Mouse (Mus musculus) midbrain, postnatal 0 days (tissue): Measurements from ENCODE around the gene Strn4. TPM values are rescaled to one million over a fixed set of nuclear protein-coding genes. Genes with fewer than 3 reads are reported as not detected.

Source experiments
- ATAC-seq: fragments of 200-750 bp; cut with Nextera tagmentation; 2 replicates; pipeline ENCODE4 v1.8.0; 2017; ENCODE audit warnings: moderate number of reproducible peaks, mild to moderate bottlenecking, moderate TSS enrichment, moderate library complexity; ENCODE audit not compliant: low FRiP score
- DNase-seq: peaks from one replicate; pipeline ENCODE4 v3.0.0-alpha.2; 2015; ENCODE audit warnings: low spot score
- H3K27ac ChIP-seq: fragments of 300-500 bp; sonication (generic); 2 replicates; pipeline ENCODE4 v1.5.1; 2014; ENCODE audit warnings: low read depth, mild to moderate bottlenecking, low read length, mixed read lengths
- H3K27me3 ChIP-seq: fragments of 300-500 bp; sonication (generic); 2 replicates; pipeline ENCODE4 v1.6.1; 2014; ENCODE audit warnings: low read length, control low read depth, mixed read lengths; ENCODE audit not compliant: insufficient read depth
- H3K36me3 ChIP-seq: fragments of 300-500 bp; sonication (generic); 2 replicates; pipeline ENCODE4 v1.6.1; 2014; ENCODE audit warnings: low read length, control low read depth, mixed read lengths; ENCODE audit not compliant: insufficient read depth
- H3K4me1 ChIP-seq: fragments of 300-500 bp; sonication (generic); 2 replicates; pipeline ENCODE4 v1.6.1; 2014; ENCODE audit warnings: mild to moderate bottlenecking, control low read depth, antibody characterized with exemption, low read length, mixed read lengths; ENCODE audit not compliant: insufficient read depth
- H3K4me2 ChIP-seq: fragments of 300-500 bp; sonication (generic); 2 replicates; pipeline ENCODE4 v1.6.1; 2014; ENCODE audit warnings: low read depth, mild to moderate bottlenecking, low read length, mixed read lengths; ENCODE audit not compliant: poor library complexity, severe bottlenecking
- H3K4me3 ChIP-seq: fragments of 300-500 bp; sonication (generic); 2 replicates; pipeline ENCODE4 v1.5.1; 2014; ENCODE audit warnings: low read depth, mild to moderate bottlenecking, low read length, moderate library complexity
- H3K9ac ChIP-seq: fragments of 300-500 bp; sonication (generic); replicated peaks from 2 replicates; pipeline ENCODE4 v1.6.1; 2014; ENCODE audit warnings: mild to moderate bottlenecking, low read length, moderate library complexity, mixed read lengths; ENCODE audit not compliant: poor library complexity, severe bottlenecking
- H3K9me3 ChIP-seq: fragments of 300-500 bp; sonication (generic); 2 replicates; pipeline ENCODE4 v1.6.1; 2016; ENCODE audit warnings: low read length, control low read depth
- CTCF ChIP-seq: IDR thresholded peaks from 2 replicates; pipeline ENCODE4 v1.5.1; 2016; ENCODE audit warnings: antibody characterized with exemption, mild to moderate bottlenecking
- WGBS: fragments of 180-500 bp; shearing (Covaris S2); extraction: QIAGEN DNeasy Blood & Tissue Kit; methylation state at CpG from one replicate; pipeline ENCODE4 v1.1.7; 2014; 5-methylcytosine and 5-hydroxymethylcytosine counted together
- polyA plus RNA-seq: library from polyadenylated mRNA; unstranded; fragments of >200 nt; fragmentation: Nextera tagmentation; extraction: Ambion mirVana; gene quantifications from 2 replicates; pipeline ENCODE4 v1.2.1, GENCODE M21; 2015
- total RNA-seq: library from RNA; depleted of rRNA; stranded (reverse); fragments of >200 nt; gene quantifications from 2 replicates; pipeline ENCODE4 v1.2.3, GENCODE M21; 2014

The Strn4 gene
- total and polyA plus RNA-seq, 2 experiments from 2014 or later = 165 to 291 TPM

GRCm38 (mm10) chr7:16873392-16873791 lies 57.7 kb downstream of the Strn4 start:
- TF ChIP-seq CTCF = peak; percentile 28; the same call in 1 of the 2 replicates
- 95% methylated on average over 4 of the region's 4 CpGs for WGBS
- no peak for ATAC-seq
- no peak overlapping the region for H3K4me3 ChIP-seq
- H3K9me3 ChIP-seq = no peaks in the 10 kb centered on the region
- no peak overlapping the region for H3K9ac ChIP-seq
- no peaks in the 10 kb centered on the region for H3K27me3 ChIP-seq
- DNase-seq = no peak
- H3K36me3 ChIP-seq = no peaks in the 10 kb centered on the region; the same call in 1 of the 2 replicates
- no peak overlapping the region for H3K4me2 ChIP-seq
- no peak overlapping the region for H3K27ac ChIP-seq
- peaks cover 9% of the 10 kb centered on the region for H3K4me1 ChIP-seq

GRCm38 (mm10) chr7:16874190-16874589 lies 58.5 kb downstream of the Strn4 start:
- Histone ChIP-seq H3K4me3 (peak overlapping the region; percentile 85), H3K36me3 (peaks cover 3% of the 10 kb centered on the region; the same call in 1 of the 2 replicates), H3K27ac (peak overlapping the region; percentile 82), H3K9me3 (no peaks in the 10 kb centered on the region), H3K4me2 (peak overlapping the region; percentile 42), H3K4me1 (peaks cover 7% of the 10 kb centered on the region), H3K27me3 (no peaks in the 10 kb centered on the region), H3K9ac (0 out of 2 replicates have a peak overlapping the region, but pooled peaks have one; percentile 24)
- TF ChIP-seq CTCF = peak; percentile 89
- DNase-seq (peak; percentile 71), ATAC-seq (no peak)
- WGBS = 4% methylated on average over 17 of the region's 17 CpGs

- Histone ChIP-seq H3K36me3 (peaks cover 3% of the 10 kb centered on the region; the same call in 1 of the 2 replicates), H3K27ac (peak overlapping the region; percentile 84), H3K4me3 (peak overlapping the region; percentile 85), H3K9me3 (no peaks in the 10 kb centered on the region), H3K9ac (peak overlapping the region; percentile 95), H3K4me1 (peaks cover 6% of the 10 kb centered on the region), H3K4me2 (peak overlapping the region; percentile 60), H3K27me3 (no peaks in the 10 kb centered on the region)
- WGBS = 1% methylated on average over 32 of the region's 33 CpGs
- peak; percentile 68 for TF ChIP-seq CTCF
- peak; percentile 97 for ATAC-seq
- peak; percentile 100 for DNase-seq
These were observed 59.1 kb downstream of the Strn4 start for GRCm38 (mm10) chr7:16874756-16875309.

- peaks cover 3% of the 10 kb centered on the region; the same call in 1 of the 2 replicates for H3K36me3 ChIP-seq
- peak within 1 kb of the TSS; percentile 85 for H3K4me3 ChIP-seq
- H3K27ac ChIP-seq = peak within 1 kb of the TSS; percentile 84
- H3K9me3 ChIP-seq = no peaks in the 10 kb centered on the region
- peak within 1 kb of the TSS; percentile 95 for H3K9ac ChIP-seq
- no peak for DNase-seq
- WGBS = 0% methylated on average over 1 of the region's 1 CpGs
- peak within 1 kb of the TSS; percentile 60 for H3K4me2 ChIP-seq
- no peak for ATAC-seq
- peaks cover 4% of the 10 kb centered on the region; the same call in 1 of the 2 replicates for H3K4me1 ChIP-seq
- H3K27me3 ChIP-seq = no peaks in the 10 kb centered on the region
- TF ChIP-seq CTCF = no peak
These were observed 59.4 kb downstream of the Strn4 start, which contains the start of gene Dact3 for GRCm38 (mm10) chr7:16875310-16875325. TSS of gene Dact3 (plus strand) at chr7:16875317.

GRCm38 (mm10) chr7:16875326-16875725 lies 59.6 kb downstream of the Strn4 start:
- H3K9ac ChIP-seq = peak overlapping the region; percentile 95
- H3K36me3 ChIP-seq = 0 out of 2 replicates have a peak, but pooled peaks cover 3% of the 10 kb centered on the region
- H3K27ac ChIP-seq = peak overlapping the region; percentile 84
- ATAC-seq = no peak; the same call in 1 of the 2 replicates
- H3K27me3 ChIP-seq = no peaks in the 10 kb centered on the region
- no peak for TF ChIP-seq CTCF
- peak overlapping the region; percentile 60 for H3K4me2 ChIP-seq
- H3K4me3 ChIP-seq = peak overlapping the region; percentile 85
- WGBS = 0% methylated on average over 28 of the region's 42 CpGs
- peaks cover 4% of the 10 kb centered on the region; the same call in 1 of the 2 replicates for H3K4me1 ChIP-seq
- H3K9me3 ChIP-seq = no peaks in the 10 kb centered on the region
- no peak for DNase-seq

GRCm38 (mm10) chr7:16876006-16876405 lies 60.3 kb downstream of the Strn4 start:
- H3K27me3 ChIP-seq = no peaks in the 10 kb centered on the region
- TF ChIP-seq CTCF = no peak
- DNase-seq (no peak), ATAC-seq (no peak)
- H3K4me1 ChIP-seq = peaks cover 4% of the 10 kb centered on the region; the same call in 1 of the 2 replicates
- 9% methylated on average over 11 of the region's 11 CpGs for WGBS
- H3K9ac ChIP-seq = peak overlapping the region; percentile 95
- no peaks in the 10 kb centered on the region for H3K9me3 ChIP-seq
- 0 out of 2 replicates have a peak, but pooled peaks cover 3% of the 10 kb centered on the region for H3K36me3 ChIP-seq
- peak overlapping the region; percentile 84; the same call in 1 of the 2 replicates for H3K27ac ChIP-seq
- H3K4me2 ChIP-seq = peak overlapping the region; percentile 60
- H3K4me3 ChIP-seq = peak overlapping the region; percentile 85
